22 mouse cellular contexts compared by ENCODE assay signal in the genomic region with DNA sequence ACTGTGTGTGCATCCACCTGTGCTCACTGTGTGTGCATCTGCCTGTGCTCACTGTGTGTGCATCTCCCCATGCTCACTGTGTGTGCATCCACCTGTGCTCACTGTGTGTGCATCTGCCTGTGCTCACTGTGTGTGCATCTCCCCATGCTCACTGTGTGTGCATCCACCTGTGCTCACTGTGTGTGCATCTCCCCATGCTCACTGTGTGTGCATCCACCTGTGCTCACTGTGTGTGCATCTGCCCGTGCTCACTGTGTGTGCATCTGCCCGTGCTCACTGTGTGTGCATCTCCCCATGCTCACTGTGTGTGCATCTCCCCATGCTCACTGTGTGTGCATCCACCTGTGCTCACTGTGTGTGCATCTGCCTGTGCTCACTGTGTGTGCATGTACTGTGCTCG. TPM values are rescaled to one million over a fixed set of nuclear protein-coding genes. Genes with fewer than 3 reads are reported as not detected.
"Had no signal": no experiment of that assay in that cellular context is flagged by ENCODE, and none has a peak within 500 bp of the region (broad histone marks: within the 10 kb centered on the region; RNA-seq: fewer than 3 reads in every experiment).

No protein-coding gene starts in this region.

RNA-seq across cellular contexts. Expression of gene Scrt2, which starts 18.5 kb away (rescaled TPM):
- total RNA-seq: liver, adult 2 months; megakaryocyte progenitor cell, adult 5-6 weeks; megakaryocyte, adult 5-6 weeks; megakaryocyte-erythroid progenitor cell, adult 5-6 weeks; monocyte, adult 5-6 weeks had no signal
- polyA plus RNA-seq: limb, embryonic 10.5 days; limb, embryonic 12.5 days; limb, embryonic 13.5 days; limb, embryonic 15.5 days; liver, adult 2 months; liver, embryonic 11.5 days; liver, embryonic 12.5 days; liver, embryonic 13.5 days; liver, embryonic 15.5 days; liver, embryonic 16.5 days; liver, postnatal 0 days; lung, adult 2 months; lung, embryonic 14.5 days; lung, embryonic 15.5 days; lung, embryonic 16.5 days; lung, postnatal 0 days; macrophage; myocyte had no signal
